Mouse (Mus musculus) midbrain, embryonic 11.5 days (tissue): ENCODE measurements at regions not wholly inside any gene's neighbourhood (a gene's known extent, or its start where the extent isn't known, plus 50 kb on each side); places are given as distances from the start of the nearest gene placed in this dataset.
"Not testable (repeated sequence)": the region's sequence is repeated elsewhere in the genome, so short reads cannot be mapped to it uniquely, and the experiment has no call there.

Source experiments
- ATAC-seq: fragments of 200-750 bp; cut with Nextera tagmentation; 2 replicates; pipeline ENCODE4 v1.8.0; 2017; ENCODE audit warnings: moderate TSS enrichment, moderate library complexity; ENCODE audit not compliant: low FRiP score
- DNase-seq: peaks from one replicate; pipeline ENCODE4 v3.0.0; 2015; ENCODE audit warnings: low spot score; ENCODE audit errors: missing footprints
- H3K27ac ChIP-seq: fragments of 300-500 bp; sonication (generic); 2 replicates; pipeline ENCODE4 v1.5.1; 2014; ENCODE audit warnings: low read depth, low read length
- H3K27me3 ChIP-seq: fragments of 300-500 bp; sonication (generic); 2 replicates; pipeline ENCODE4 v1.6.1; 2014; ENCODE audit warnings: mild to moderate bottlenecking, low read length, moderate library complexity, mixed read lengths; ENCODE audit not compliant: control insufficient read depth, insufficient read depth
- H3K36me3 ChIP-seq: fragments of 300-500 bp; sonication (generic); 2 replicates; pipeline ENCODE4 v1.6.1; 2014; ENCODE audit warnings: mild to moderate bottlenecking, low read length, moderate library complexity, mixed read lengths; ENCODE audit not compliant: control insufficient read depth, insufficient read depth
- H3K4me1 ChIP-seq: fragments of 300-500 bp; sonication (generic); 2 replicates; pipeline ENCODE4 v1.6.1; 2014; ENCODE audit warnings: low read length; ENCODE audit not compliant: control insufficient read depth, insufficient read depth
- H3K4me2 ChIP-seq: fragments of 300-500 bp; sonication (generic); 2 replicates; pipeline ENCODE4 v1.6.1; 2014; ENCODE audit warnings: mild to moderate bottlenecking, moderate library complexity
- H3K4me3 ChIP-seq: fragments of 300-500 bp; sonication (generic); 2 replicates; pipeline ENCODE4 v1.5.1; 2014; ENCODE audit warnings: low read depth, low read length
- H3K9ac ChIP-seq: fragments of 300-500 bp; sonication (generic); 2 replicates; pipeline ENCODE4 v1.6.1; 2014; ENCODE audit warnings: low read length
- H3K9me3 ChIP-seq: fragments of 300-500 bp; sonication (generic); 2 replicates; pipeline ENCODE4 v1.6.1; 2016; ENCODE audit warnings: low read length; ENCODE audit not compliant: control insufficient read depth
- WGBS: fragments of 180-500 bp; shearing (Covaris S2); extraction: QIAGEN DNeasy Blood & Tissue Kit; methylation state at CpG from one replicate; pipeline ENCODE4 v1.1.7; 2014; 5-methylcytosine and 5-hydroxymethylcytosine counted together

DNA sequence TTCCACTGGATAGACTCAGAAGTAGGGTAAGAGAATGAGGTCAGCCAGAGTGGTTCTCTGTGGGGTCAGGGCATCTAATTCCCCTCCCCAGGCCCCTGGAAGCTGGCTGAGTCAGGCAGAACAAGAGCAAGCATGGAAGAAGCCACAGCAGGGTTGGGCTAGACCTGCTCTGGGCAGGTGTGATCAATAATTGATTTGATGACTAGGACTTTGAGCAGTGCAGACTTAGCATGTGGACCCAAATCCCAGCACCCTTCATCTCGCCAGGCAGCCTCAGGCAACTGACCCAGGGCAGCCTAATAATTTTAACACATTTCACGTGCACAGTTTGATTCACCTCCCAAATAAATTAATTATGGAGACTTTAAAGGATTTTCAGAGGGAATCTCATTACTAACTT is 67.2 kb downstream of the Qdpr start:
- Histone ChIP-seq H3K36me3 (no peaks in the 10 kb centered on the region), H3K9me3 (no peaks in the 10 kb centered on the region), H3K27me3 (no peaks in the 10 kb centered on the region), H3K27ac (no peak overlapping the region), H3K4me1 (no peaks in the 10 kb centered on the region), H3K4me2 (no peak overlapping the region), H3K4me3 (no peak overlapping the region), H3K9ac (no peak overlapping the region)
- DNase-seq (no peak), ATAC-seq (no peak)
- 83% methylated on average over 2 of the region's 2 CpGs for WGBS

DNA sequence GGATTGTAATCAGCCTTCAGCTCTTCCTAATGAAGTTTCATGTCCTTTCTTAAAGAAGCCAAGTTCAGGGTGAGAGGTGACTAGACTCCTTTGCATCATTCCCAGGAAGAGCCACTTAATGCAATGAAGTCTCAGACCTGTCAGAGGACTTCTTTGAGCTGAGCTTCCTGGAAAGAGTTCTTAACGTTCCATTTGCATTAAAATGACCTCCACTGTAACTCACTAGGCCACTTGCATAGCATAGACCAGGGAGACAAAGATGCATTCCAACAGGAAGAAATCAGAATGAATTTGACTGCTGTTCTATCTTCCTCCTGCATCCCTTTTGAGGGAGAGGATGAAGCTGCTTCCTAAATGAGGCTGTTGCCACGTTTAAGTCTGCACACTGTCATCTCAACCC is 71.5 kb downstream of the Qdpr start:
- Histone ChIP-seq H3K4me1 (no peaks in the 10 kb centered on the region), H3K4me2 (no peak overlapping the region), H3K9ac (no peak overlapping the region), H3K36me3 (no peaks in the 10 kb centered on the region), H3K27me3 (no peaks in the 10 kb centered on the region), H3K9me3 (no peaks in the 10 kb centered on the region), H3K27ac (no peak overlapping the region), H3K4me3 (no peak overlapping the region)
- DNase-seq (no peak), ATAC-seq (no peak)
- WGBS = 5% methylated on average over 2 of the region's 2 CpGs

DNA sequence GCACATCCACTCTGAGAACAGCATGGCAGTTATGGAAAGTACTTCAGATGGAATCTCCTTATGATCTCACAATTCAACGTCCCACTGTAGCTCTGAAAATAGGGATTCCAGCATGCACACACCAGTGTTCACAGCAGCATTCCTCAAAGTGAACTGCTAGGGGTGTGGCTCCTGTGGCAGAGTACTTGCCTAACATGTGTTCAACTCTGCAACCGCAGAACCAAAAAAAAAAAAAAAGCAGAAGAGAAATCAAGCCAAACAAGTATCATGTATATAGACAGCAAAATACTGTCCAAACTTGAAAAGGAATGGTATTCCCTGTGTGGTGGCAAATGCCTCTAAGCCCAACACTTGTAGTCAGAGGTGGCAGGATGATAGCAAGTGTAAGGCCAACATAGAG is 77.0 kb downstream of the Qdpr start:
- H3K4me3 ChIP-seq = no peak overlapping the region
- no peaks in the 10 kb centered on the region for H3K4me1 ChIP-seq
- no peak for ATAC-seq
- H3K36me3 ChIP-seq = no peaks in the 10 kb centered on the region
- no peak overlapping the region for H3K9ac ChIP-seq
- WGBS = 88% methylated on average over 2 of the region's 2 CpGs
- DNase-seq = no peak
- no peak overlapping the region for H3K27ac ChIP-seq
- no peaks in the 10 kb centered on the region for H3K9me3 ChIP-seq
- no peak overlapping the region for H3K4me2 ChIP-seq
- H3K27me3 ChIP-seq = no peaks in the 10 kb centered on the region

DNA sequence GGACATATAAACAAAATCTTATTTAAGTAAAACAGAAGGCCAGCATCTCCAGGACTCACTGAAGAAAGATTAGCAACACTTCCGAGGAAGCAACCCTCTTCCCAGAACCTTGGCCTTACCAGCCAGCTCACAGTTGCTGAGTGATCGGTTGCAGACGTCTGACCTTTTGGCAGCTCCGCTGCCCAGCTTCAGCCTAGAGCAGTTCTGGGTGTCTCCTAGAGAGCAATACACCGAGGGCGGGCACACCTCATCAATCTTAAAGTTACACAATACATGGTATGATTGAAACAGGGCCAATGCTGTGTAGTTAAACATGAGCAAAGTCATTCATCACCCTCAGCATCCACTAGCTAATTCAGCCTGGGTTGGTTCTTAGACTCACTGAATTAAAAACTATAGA is 81.6 kb downstream of the Qdpr start:
- no peak overlapping the region for H3K9ac ChIP-seq
- DNase-seq (no peak), ATAC-seq (no peak)
- no peak overlapping the region for H3K27ac ChIP-seq
- no peaks in the 10 kb centered on the region for H3K36me3 ChIP-seq
- 92% methylated on average over 6 of the region's 6 CpGs for WGBS
- H3K4me2 ChIP-seq = no peak overlapping the region
- no peak overlapping the region for H3K4me3 ChIP-seq
- H3K4me1 ChIP-seq = no peaks in the 10 kb centered on the region
- no peaks in the 10 kb centered on the region for H3K9me3 ChIP-seq
- no peaks in the 10 kb centered on the region for H3K27me3 ChIP-seq

DNA sequence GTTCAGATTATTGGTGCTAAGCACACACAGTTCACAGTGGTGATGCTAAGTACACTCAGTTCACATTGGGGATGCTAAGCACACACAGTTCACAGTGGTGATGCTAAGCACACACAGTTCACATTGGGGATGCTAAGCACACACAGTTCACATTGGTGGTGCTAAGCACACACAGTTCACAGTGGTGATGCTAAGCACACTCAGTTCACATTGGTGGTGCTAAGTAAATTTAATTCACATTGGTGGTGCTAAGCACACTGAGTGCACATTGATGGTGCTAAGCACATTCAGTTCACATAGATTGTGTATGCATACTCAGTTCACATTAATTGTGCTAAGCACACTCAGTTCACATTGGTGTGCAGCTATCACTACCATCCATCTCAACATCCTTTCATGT is 89.8 kb downstream of the Qdpr start:
- no peaks in the 10 kb centered on the region for H3K36me3 ChIP-seq
- no peak overlapping the region for H3K4me2 ChIP-seq
- H3K9ac ChIP-seq = no peak overlapping the region
- no peak overlapping the region for H3K4me3 ChIP-seq
- no peaks in the 10 kb centered on the region for H3K27me3 ChIP-seq
- H3K9me3 ChIP-seq = no peaks in the 10 kb centered on the region
- H3K4me1 ChIP-seq = no peaks in the 10 kb centered on the region
- no peak for ATAC-seq
- no peak overlapping the region for H3K27ac ChIP-seq
- DNase-seq = no peak

DNA sequence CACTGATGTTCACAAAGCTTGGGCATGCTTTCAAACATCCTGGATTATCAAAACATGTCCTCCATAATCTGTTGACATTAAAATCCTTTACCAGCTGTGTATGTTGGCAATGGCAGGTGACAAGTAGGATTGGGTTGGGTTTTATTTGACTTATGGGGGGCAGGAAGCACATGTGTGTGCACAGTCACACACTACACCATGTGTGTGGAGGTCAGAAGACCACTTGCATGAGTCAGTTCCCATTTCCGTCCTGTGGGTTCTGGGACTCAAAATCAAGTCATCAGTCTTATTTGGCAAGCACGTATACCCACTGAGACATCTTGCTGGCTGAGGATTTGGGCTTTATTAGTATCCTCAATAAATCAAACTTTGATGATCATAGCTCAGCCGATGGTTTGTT is 109.6 kb downstream of the Qdpr start:
- WGBS = 79% methylated on average over 3 of the region's 3 CpGs
- ATAC-seq = no peak

DNA sequence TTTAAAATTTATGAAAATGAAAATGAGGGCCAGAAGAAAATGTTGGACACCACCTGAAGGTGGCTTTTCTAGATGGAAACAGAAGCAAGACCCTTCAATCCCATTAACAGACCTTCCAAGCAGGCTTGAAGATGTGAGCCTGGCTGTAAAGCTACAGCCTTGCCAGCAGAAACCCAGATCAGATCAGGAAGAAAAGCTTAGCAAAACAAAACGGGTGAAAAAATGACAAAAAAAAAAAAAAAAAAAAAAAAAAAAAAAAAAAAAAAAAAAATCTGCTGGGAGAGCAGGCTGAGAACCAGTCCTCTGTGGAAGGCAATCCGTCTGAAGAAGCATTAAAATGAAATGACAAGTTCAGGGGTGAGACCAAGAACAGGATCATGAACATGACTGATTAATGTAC is 113.2 kb downstream of the Qdpr start:
- H3K27me3 ChIP-seq = no peaks in the 10 kb centered on the region
- no peaks in the 10 kb centered on the region for H3K36me3 ChIP-seq
- H3K4me1 ChIP-seq = no peaks in the 10 kb centered on the region
- DNase-seq = no peak
- no peak for ATAC-seq
- no peak overlapping the region for H3K27ac ChIP-seq
- no peak overlapping the region for H3K4me2 ChIP-seq
- 58% methylated on average over 2 of the region's 2 CpGs for WGBS
- no peak overlapping the region for H3K4me3 ChIP-seq
- no peak overlapping the region for H3K9ac ChIP-seq
- H3K9me3 ChIP-seq = no peaks in the 10 kb centered on the region

More for the DNA sequence above, 109.6 kb downstream of the Qdpr start:
- Histone ChIP-seq H3K4me3 (no peak overlapping the region), H3K9me3 (no peaks in the 10 kb centered on the region), H3K4me2 (no peak overlapping the region), H3K9ac (no peak overlapping the region), H3K4me1 (no peaks in the 10 kb centered on the region), H3K27me3 (no peaks in the 10 kb centered on the region), H3K27ac (no peak overlapping the region), H3K36me3 (no peaks in the 10 kb centered on the region)
- no peak for DNase-seq

DNA sequence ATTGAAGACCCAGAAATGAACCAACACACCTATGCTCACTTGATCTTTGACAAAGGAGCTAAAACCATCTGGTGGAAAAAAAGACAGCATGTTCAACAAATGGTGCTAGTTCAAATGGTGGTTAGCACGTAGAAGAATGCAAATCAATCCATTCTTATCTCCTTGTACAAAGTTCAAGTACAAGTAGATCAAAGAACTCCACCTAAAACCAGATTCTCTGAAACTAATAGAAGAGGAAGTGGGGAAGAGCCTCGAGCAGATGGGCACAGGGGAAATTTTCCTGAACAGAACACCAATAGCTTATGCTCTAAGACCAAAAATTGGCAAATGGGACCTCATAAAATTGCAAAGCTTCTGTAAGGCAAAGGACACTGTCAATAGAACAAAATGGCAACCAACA is 125.6 kb downstream of the Qdpr start:
- 69% methylated on average over 2 of the region's 2 CpGs for WGBS
- not testable (repeated sequence) for DNase-seq, H3K36me3 ChIP-seq, H3K4me2 ChIP-seq, H3K27me3 ChIP-seq, H3K4me1 ChIP-seq, ATAC-seq, H3K27ac ChIP-seq, H3K9ac ChIP-seq, H3K4me3 ChIP-seq, H3K9me3 ChIP-seq

DNA sequence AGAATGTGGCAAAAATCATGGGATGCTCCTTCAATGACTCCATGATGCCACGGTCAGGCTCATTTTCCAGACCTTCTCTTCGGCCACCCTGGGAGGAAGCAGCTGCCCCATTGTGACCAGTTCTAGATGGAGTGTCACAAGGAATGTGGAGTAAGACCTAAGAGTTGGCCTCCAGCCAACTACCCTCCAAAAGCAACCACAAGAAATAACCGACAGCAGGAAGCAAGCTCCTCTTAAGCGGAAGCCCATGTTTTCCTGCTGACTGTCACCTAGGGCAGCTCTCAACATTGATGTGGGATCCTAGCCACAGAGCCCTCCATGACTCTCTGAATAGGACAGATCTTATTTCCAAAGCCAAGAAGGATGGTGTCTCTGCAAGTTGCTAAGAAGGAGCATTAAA is 126.5 kb downstream of the Qdpr start:
- Histone ChIP-seq H3K4me3 (no peak overlapping the region), H3K27ac (no peak overlapping the region), H3K4me1 (no peaks in the 10 kb centered on the region), H3K9ac (no peak overlapping the region), H3K27me3 (no peaks in the 10 kb centered on the region), H3K36me3 (no peaks in the 10 kb centered on the region), H3K9me3 (no peaks in the 10 kb centered on the region), H3K4me2 (no peak overlapping the region)
- ATAC-seq (no peak), DNase-seq (no peak)
- 93% methylated on average over 4 of the region's 4 CpGs for WGBS

DNA sequence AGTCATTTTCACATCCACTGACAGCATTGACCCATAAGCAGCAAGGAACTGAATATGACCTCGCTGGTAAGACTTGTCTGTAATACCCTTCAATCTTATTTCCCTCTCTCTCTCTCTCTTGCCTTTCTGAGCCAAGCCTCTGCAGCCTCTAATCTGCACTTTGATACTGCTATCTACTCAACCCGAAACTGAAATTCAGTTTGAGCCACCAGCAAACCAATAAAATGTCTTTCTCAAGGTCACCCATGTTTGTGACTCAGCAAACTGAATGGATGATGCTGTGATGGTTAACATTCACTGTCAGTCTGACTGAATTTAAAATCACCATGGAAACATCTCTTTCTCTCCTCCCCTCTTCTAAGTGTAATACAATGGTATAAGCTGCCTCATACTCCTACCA is 132.0 kb downstream of the Qdpr start:
- H3K36me3 ChIP-seq = no peaks in the 10 kb centered on the region
- DNase-seq (no peak), ATAC-seq (no peak)

More for the DNA sequence above, 132.0 kb downstream of the Qdpr start:
- no peak overlapping the region for H3K4me3 ChIP-seq
- 81% methylated on average over 2 of the region's 2 CpGs for WGBS
- no peaks in the 10 kb centered on the region for H3K9me3 ChIP-seq
- H3K27me3 ChIP-seq = no peaks in the 10 kb centered on the region
- no peak overlapping the region for H3K27ac ChIP-seq
- no peak overlapping the region for H3K4me2 ChIP-seq
- H3K4me1 ChIP-seq = no peaks in the 10 kb centered on the region
- H3K9ac ChIP-seq = no peak overlapping the region
